Mouse (Mus musculus): ENCODE data around the gene Tmem108. TPM values are rescaled to one million over a fixed set of nuclear protein-coding genes. Genes with fewer than 3 reads are reported as not detected.

Tmem108 gene
- 2.0 TPM for polyA plus RNA-seq (2015; fragmentation: Illumina TruSeq; extraction: RNeasy Lipid Tissue Mini Kit (QIAGEN cat#74804); ENCODE audit: insufficient read depth, low replicate concordance)

DNA sequence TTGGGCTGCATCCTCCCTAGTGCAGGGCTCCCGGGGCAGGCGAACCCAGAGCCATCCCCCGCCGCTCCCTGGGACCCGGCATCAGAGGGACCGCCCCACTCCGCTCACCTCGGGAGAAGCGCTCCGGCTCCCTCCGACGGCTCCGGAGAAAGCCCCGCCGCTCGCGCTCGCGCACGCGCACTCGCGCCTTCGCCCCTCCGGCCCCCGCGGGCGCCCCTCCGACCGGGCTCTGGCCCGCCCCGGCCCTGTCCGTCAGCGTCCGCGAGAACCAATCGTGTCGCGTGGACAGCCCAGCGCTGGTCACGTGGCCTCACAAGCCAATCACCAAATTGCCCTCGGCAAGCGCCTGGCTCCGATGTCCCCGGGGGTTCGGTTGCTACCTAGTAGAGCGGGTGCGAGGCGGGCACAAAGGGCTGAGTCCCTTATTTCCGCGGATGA lies at the start of gene Tmem108:
Tmem108 (minus strand) TSS at position 191 of the 438 bp plus-strand sequence.

DNA sequence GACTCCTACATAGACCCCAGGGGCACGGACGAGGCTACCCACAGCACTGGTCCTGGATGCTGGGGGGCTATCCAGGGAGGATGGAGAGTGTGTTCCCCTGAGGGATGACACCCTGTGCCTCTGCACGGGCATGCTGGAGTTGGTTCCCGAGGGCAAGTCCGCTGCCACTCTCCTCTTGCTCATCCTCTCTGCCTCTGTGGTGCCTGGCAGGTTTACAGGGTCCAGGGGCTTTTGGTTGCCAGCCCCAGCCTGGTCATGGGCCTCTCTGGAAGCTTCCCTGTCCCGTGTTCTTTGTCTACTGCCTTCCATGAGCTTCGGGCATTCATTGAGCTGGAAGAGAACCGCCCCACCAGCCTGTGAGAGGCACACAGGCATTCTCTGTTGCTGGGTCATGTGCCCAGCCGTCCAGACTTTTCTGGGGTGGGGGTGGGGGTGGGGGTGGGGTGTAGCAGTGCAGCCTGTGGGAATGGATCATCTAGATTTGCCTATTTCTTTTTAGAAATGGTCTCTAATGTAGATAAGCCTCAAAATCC lies 281.5 kb downstream of the Tmem108 start, which contains the start of gene Bfsp2:
Bfsp2 (minus strand) TSS at position 377 of the 533 bp plus-strand sequence.

Other genes with a start within 250 kb of the Tmem108 start
- gene Nphp3, start 240.7 kb upstream of the Tmem108 start, polyA plus RNA-seq (2015; fragmentation: Illumina TruSeq; extraction: RNeasy Lipid Tissue Mini Kit (QIAGEN cat#74804); ENCODE audit: insufficient read depth, low replicate concordance) = 3.9 TPM